Mouse (Mus musculus) gastrocnemius, adult 18-20 months (tissue): Measurements from ENCODE around the gene Stub1. TPM values are rescaled to one million over a fixed set of nuclear protein-coding genes. Genes with fewer than 3 reads are reported as not detected.

Experiments
- DNase-seq: peaks from one replicate; pipeline ENCODE4 v3.0.0; 2021; ENCODE audit warnings: low spot score
- total RNA-seq, 2 experiments: library from RNA; stranded (reverse); gene quantifications; 2 replicates each; pipeline ENCODE4 v1.2.3; 2021

The Stub1 gene
- total RNA-seq, 2 experiments from 2014 or later, result 88.4 to 92.9 TPM

GRCm38 (mm10) chr17:25838904-25839303 is 5.7 kb upstream of the Stub1 start:
- DNase-seq, result no peak

- DNase-seq, result no peak
Measured at GRCm38 (mm10) chr17:25837533-25837932, 4.3 kb upstream of the Stub1 start.

GRCm38 (mm10) chr17:25837076-25837410 is 3.8 kb upstream of the Stub1 start, which contains the start of gene Rhbdl1:
Gene Rhbdl1, minus strand, starts transcription at chr17:25837295.
- DNase-seq, result peak; percentile 85

- peak; percentile 42 for DNase-seq
Measured at GRCm38 (mm10) chr17:25836397-25837075, 3.3 kb upstream of the Stub1 start.

- no peak for DNase-seq
Measured at GRCm38 (mm10) chr17:25835816-25836215, 2.6 kb upstream of the Stub1 start.

GRCm38 (mm10) chr17:25835301-25835700 is 2.1 kb upstream of the Stub1 start:
- DNase-seq, result no peak

- no peak for DNase-seq
Measured at GRCm38 (mm10) chr17:25834595-25835222, 1.5 kb upstream of the Stub1 start.

- no peak for DNase-seq
Measured at GRCm38 (mm10) chr17:25833961-25834594, 874 bp upstream of the Stub1 start.

GRCm38 (mm10) chr17:25832436-25833290 is 541 bp downstream of the Stub1 start:
- peak; percentile 100 for DNase-seq

- no peak for DNase-seq
Measured at GRCm38 (mm10) chr17:25831451-25832281, 1.5 kb downstream of the Stub1 start.

GRCm38 (mm10) chr17:25830806-25831431 is 2.3 kb downstream of the Stub1 start:
- DNase-seq, result no peak

GRCm38 (mm10) chr17:25830200-25830753 is 2.9 kb downstream of the Stub1 start:
- no peak for DNase-seq

GRCm38 (mm10) chr17:25829558-25830017 is 3.6 kb downstream of the Stub1 start:
- no peak for DNase-seq

- peak; percentile 70 for DNase-seq
Measured at GRCm38 (mm10) chr17:25828712-25829557, 4.3 kb downstream of the Stub1 start, which contains the start of gene Jmjd8. Gene Jmjd8, plus strand, starts transcription at chr17:25828867.

- DNase-seq, result no peak
Measured at GRCm38 (mm10) chr17:25828223-25828594, 5.0 kb downstream of the Stub1 start.

GRCm38 (mm10) chr17:25827546-25828222 is 5.5 kb downstream of the Stub1 start:
- no peak for DNase-seq

- no peak for DNase-seq
Measured at GRCm38 (mm10) chr17:25827011-25827410, 6.2 kb downstream of the Stub1 start.

- no peak for DNase-seq
Measured at GRCm38 (mm10) chr17:25825984-25826570, 7.1 kb downstream of the Stub1 start.
